Mouse (Mus musculus): ENCODE measurements around the gene Rab11fip3. TPM values are rescaled to one million over a fixed set of nuclear protein-coding genes. Genes with fewer than 3 reads are reported as not detected.
A peak's percentile ranks its signal among the peaks of the same experiment; 100 is the strongest.

Gene Rab11fip3
- polyA plus RNA-seq, 1 experiment: 454 TPM

GRCm38 (mm10) chr17:26080867-26081266 lies 11.5 kb upstream of the Rab11fip3 start:
- Histone ChIP-seq H3K27ac (ENCODE audit: insufficient read depth, low read depth, low read length) (no peak overlapping the region), H3K27me3 (replicated peaks; ENCODE audit: control insufficient read depth, insufficient read depth, low read length) (no peaks in the 10 kb centered on the region), H3K4me3 (ENCODE audit: insufficient read depth, low read depth, low read length) (no peak overlapping the region), H3K36me3 (ENCODE audit: control insufficient read depth, insufficient read depth, low read length) (no peaks in the 10 kb centered on the region), H3K4me1 (ENCODE audit: control insufficient read depth, insufficient read depth, low read length) (no peaks in the 10 kb centered on the region)
- TF ChIP-seq POLR2A (IDR thresholded peaks at IDR 0.05; ENCODE audit: low read depth, low read length) (no peak), CTCF (conservative IDR thresholded peaks at IDR 0.05; ENCODE audit: insufficient read depth, insufficient read length, low read depth, low read length) (no peak)
- WGBS: 28% methylated on average over 2 of the region's 2 CpGs
- no peak for DNase-seq

DNA sequence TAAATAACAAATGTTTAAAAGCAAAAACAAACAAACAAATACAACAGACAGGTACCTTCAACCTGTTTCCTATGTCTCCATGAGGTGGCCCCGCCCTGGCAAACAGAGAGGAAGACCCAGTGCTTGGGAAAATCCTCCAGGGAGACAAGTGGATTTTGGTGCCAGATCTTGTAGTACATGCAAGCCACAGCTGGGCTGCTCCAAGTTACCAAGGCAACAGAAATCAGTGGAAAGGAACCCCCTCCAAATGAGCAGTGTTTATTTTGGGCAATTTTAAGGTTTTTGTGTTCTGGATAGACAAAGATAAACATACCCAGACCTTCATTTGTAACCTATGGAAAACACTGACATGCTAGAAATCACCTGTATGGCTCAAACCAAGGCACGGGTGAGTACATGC lies 9.5 kb upstream of the Rab11fip3 start:
- TF ChIP-seq POLR2A (IDR thresholded peaks at IDR 0.05; ENCODE audit: low read depth, low read length): no peak
- TF ChIP-seq CTCF (conservative IDR thresholded peaks at IDR 0.05; ENCODE audit: insufficient read depth, insufficient read length, low read depth, low read length): no peak
- Histone ChIP-seq H3K36me3 (ENCODE audit: control insufficient read depth, insufficient read depth, low read length) (no peaks in the 10 kb centered on the region), H3K4me3 (ENCODE audit: insufficient read depth, low read depth, low read length) (no peak overlapping the region), H3K27ac (ENCODE audit: insufficient read depth, low read depth, low read length) (no peak overlapping the region), H3K27me3 (replicated peaks; ENCODE audit: control insufficient read depth, insufficient read depth, low read length) (no peaks in the 10 kb centered on the region), H3K4me1 (ENCODE audit: control insufficient read depth, insufficient read depth, low read length) (no peaks in the 10 kb centered on the region)
- 72% methylated on average over 2 of the region's 2 CpGs for WGBS
- DNase-seq: no peak

DNA sequence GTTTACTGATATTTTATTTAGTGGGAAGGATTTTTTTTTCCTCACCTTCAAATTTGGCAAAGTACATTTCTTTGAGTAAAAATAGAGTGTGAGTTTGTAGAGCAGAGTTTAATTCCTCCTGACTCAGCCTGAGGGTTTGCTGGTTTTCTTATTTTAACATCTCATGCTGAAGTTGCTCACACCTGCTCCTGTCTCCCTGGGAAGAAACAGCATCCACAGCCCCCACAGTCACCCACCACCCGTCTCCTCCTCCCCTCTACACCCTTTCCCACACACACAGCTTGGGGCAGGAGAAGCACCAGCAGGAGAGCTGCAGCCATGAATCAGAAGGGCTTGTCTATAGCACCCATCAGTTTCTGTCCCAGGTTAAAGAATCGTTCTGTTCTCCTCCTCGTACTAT lies 5.9 kb upstream of the Rab11fip3 start:
- 72% methylated on average over 3 of the region's 3 CpGs for WGBS
- DNase-seq: no peak
- Histone ChIP-seq H3K36me3 (ENCODE audit: control insufficient read depth, insufficient read depth, low read length) (no peaks in the 10 kb centered on the region), H3K4me1 (ENCODE audit: control insufficient read depth, insufficient read depth, low read length) (no peaks in the 10 kb centered on the region), H3K27me3 (replicated peaks; ENCODE audit: control insufficient read depth, insufficient read depth, low read length) (no peaks in the 10 kb centered on the region), H3K4me3 (ENCODE audit: insufficient read depth, low read depth, low read length) (no peak overlapping the region), H3K27ac (ENCODE audit: insufficient read depth, low read depth, low read length) (no peak overlapping the region)
- TF ChIP-seq POLR2A (IDR thresholded peaks at IDR 0.05; ENCODE audit: low read depth, low read length) (no peak), CTCF (conservative IDR thresholded peaks at IDR 0.05; ENCODE audit: insufficient read depth, insufficient read length, low read depth, low read length) (no peak)

DNA sequence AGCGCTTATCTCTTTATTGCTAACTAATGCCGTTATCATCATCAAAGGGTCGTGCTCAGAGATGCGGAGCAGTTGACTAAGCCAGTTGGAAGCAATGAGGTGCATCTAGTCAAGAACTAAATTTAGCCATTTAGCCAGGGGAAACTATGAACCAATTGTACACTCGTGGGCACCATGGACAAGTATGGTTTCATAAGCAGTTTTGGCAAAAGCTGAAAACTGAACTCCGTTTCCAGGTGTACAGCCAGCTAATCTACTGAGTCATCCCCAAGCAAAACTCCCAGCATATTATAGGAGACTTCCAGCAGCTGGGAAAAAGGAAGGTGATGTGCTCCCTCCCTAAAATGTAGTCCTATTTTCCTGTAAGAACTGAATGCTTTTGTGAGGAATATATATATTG lies 781 bp upstream of the Rab11fip3 start:
- peaks cover 12% of the 10 kb centered on the region for H3K4me1 ChIP-seq (ENCODE audit: control insufficient read depth, insufficient read depth, low read length)
- no peak for DNase-seq
- no peak overlapping the region for H3K4me3 ChIP-seq (ENCODE audit: insufficient read depth, low read depth, low read length)

GRCm38 (mm10) chr17:26068024-26068830 lies 1.1 kb downstream of the Rab11fip3 start:
- DNase-seq: no peak

More for the DNA sequence above, 781 bp upstream of the Rab11fip3 start:
- WGBS: 28% methylated on average over 6 of the region's 6 CpGs
- TF ChIP-seq CTCF (conservative IDR thresholded peaks at IDR 0.05; ENCODE audit: insufficient read depth, insufficient read length, low read depth, low read length) (no peak), POLR2A (IDR thresholded peaks at IDR 0.05; ENCODE audit: low read depth, low read length) (no peak)
- no peaks in the 10 kb centered on the region for H3K27me3 ChIP-seq (replicated peaks; ENCODE audit: control insufficient read depth, insufficient read depth, low read length)
- H3K27ac ChIP-seq (ENCODE audit: insufficient read depth, low read depth, low read length): no peak overlapping the region
- no peaks in the 10 kb centered on the region for H3K36me3 ChIP-seq (ENCODE audit: control insufficient read depth, insufficient read depth, low read length)

GRCm38 (mm10) chr17:26066488-26067020 lies 2.8 kb downstream of the Rab11fip3 start:
- no peak for DNase-seq
- Histone ChIP-seq H3K4me3 (ENCODE audit: insufficient read depth, low read depth, low read length) (peak overlapping the region; percentile 22; the same call in 1 of the 2 replicates), H3K4me1 (ENCODE audit: control insufficient read depth, insufficient read depth, low read length) (peaks cover 14% of the 10 kb centered on the region), H3K27ac (ENCODE audit: insufficient read depth, low read depth, low read length) (no peak overlapping the region), H3K36me3 (ENCODE audit: control insufficient read depth, insufficient read depth, low read length) (no peaks in the 10 kb centered on the region), H3K27me3 (replicated peaks; ENCODE audit: control insufficient read depth, insufficient read depth, low read length) (no peaks in the 10 kb centered on the region)
- 96% methylated on average over 7 of the region's 7 CpGs for WGBS
- TF ChIP-seq CTCF (conservative IDR thresholded peaks at IDR 0.05; ENCODE audit: insufficient read depth, insufficient read length, low read depth, low read length): no peak
- no peak for TF ChIP-seq POLR2A (IDR thresholded peaks at IDR 0.05; ENCODE audit: low read depth, low read length)

More at GRCm38 (mm10) chr17:26068024-26068830, 1.1 kb downstream of the Rab11fip3 start:
- Histone ChIP-seq H3K4me3 (ENCODE audit: insufficient read depth, low read depth, low read length) (peak overlapping the region; percentile 83), H3K36me3 (ENCODE audit: control insufficient read depth, insufficient read depth, low read length) (no peaks in the 10 kb centered on the region), H3K27ac (ENCODE audit: insufficient read depth, low read depth, low read length) (no peak overlapping the region), H3K27me3 (replicated peaks; ENCODE audit: control insufficient read depth, insufficient read depth, low read length) (no peaks in the 10 kb centered on the region), H3K4me1 (ENCODE audit: control insufficient read depth, insufficient read depth, low read length) (peaks cover 14% of the 10 kb centered on the region)
- WGBS: 7% methylated on average over 44 of the region's 44 CpGs
- TF ChIP-seq POLR2A (IDR thresholded peaks at IDR 0.05; ENCODE audit: low read depth, low read length) (no peak), CTCF (conservative IDR thresholded peaks at IDR 0.05; ENCODE audit: insufficient read depth, insufficient read length, low read depth, low read length) (no peak)

GRCm38 (mm10) chr17:26064916-26065315 lies 4.4 kb downstream of the Rab11fip3 start:
- WGBS: 30% methylated on average over 6 of the region's 6 CpGs
- H3K27ac ChIP-seq (ENCODE audit: insufficient read depth, low read depth, low read length): no peak overlapping the region
- peak; percentile 57 for DNase-seq

More at GRCm38 (mm10) chr17:26064916-26065315, 4.4 kb downstream of the Rab11fip3 start:
- H3K4me1 ChIP-seq (ENCODE audit: control insufficient read depth, insufficient read depth, low read length): peaks cover 12% of the 10 kb centered on the region
- no peak overlapping the region for H3K4me3 ChIP-seq (ENCODE audit: insufficient read depth, low read depth, low read length)
- no peaks in the 10 kb centered on the region for H3K27me3 ChIP-seq (replicated peaks; ENCODE audit: control insufficient read depth, insufficient read depth, low read length)
- H3K36me3 ChIP-seq (ENCODE audit: control insufficient read depth, insufficient read depth, low read length): no peaks in the 10 kb centered on the region
- TF ChIP-seq CTCF (conservative IDR thresholded peaks at IDR 0.05; ENCODE audit: insufficient read depth, insufficient read length, low read depth, low read length) (no peak), POLR2A (IDR thresholded peaks at IDR 0.05; ENCODE audit: low read depth, low read length) (no peak)
